Mouse (Mus musculus) ES-E14 (cell line): ENCODE results near the gene Dpep2nb.

Experiments
- CHD2 ChIP-seq: IDR thresholded peaks from 2 replicates; pipeline ENCODE4 v1.6.1; 2014; ENCODE audit warnings: mild to moderate bottlenecking, low read depth, low read length, inconsistent platforms
- HCFC1 ChIP-seq: IDR thresholded peaks from 2 replicates; pipeline ENCODE4 v1.6.1; 2012; ENCODE audit warnings: low read length, inconsistent platforms, borderline replicate concordance; ENCODE audit not compliant: insufficient read depth
- MAFK ChIP-seq: IDR thresholded peaks from 2 replicates; pipeline ENCODE4 v1.6.1; 2014; ENCODE audit warnings: mild to moderate bottlenecking, low read depth, low read length, inconsistent platforms; ENCODE audit not compliant: insufficient read depth
- ZC3H11A ChIP-seq: IDR thresholded peaks from 2 replicates; pipeline ENCODE4 v1.6.1; 2012; ENCODE audit warnings: low read depth, mild to moderate bottlenecking, inconsistent platforms, low read length, borderline replicate concordance
- ZNF384 ChIP-seq: IDR thresholded peaks from 2 replicates; pipeline ENCODE4 v1.6.1; 2012; ENCODE audit warnings: low read depth, low read length, inconsistent platforms

DNA sequence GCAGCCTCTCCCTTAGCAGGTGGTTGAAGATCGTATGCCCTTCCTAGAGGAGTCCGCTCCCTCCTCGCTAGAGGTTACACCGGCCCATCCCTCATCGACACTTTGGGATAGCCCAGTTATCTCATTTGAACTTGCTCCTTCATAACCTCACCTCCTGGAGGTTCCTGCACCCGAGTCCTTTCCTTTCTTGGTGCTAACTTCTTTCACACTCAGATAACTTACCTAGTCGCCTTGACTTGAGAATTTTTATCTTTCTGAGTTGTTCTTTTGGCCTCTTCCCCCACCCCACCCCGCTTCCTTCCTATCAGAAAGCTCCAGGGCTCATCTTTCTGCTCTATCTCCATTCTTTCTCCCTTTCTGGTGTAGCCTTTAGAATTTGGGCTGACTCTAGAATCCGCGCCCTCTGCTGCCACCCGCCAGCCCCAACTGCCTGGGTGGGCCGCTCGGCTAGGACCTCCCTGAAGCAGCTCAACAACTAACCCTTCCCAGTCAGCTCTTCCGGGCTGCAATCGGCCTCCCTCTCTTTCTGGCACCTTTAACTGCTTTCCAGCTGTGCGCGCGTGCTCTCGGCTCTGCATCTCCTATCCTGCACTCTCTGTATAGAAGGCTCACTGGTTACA is 39.0 kb downstream of the Dpep2nb start:
- TF ChIP-seq HCFC1 (no peak), CHD2 (no peak), ZC3H11A (no peak), MAFK (no peak), ZNF384 (no peak)
